Mouse (Mus musculus): Measurements from ENCODE around the gene Dzip1l. TPM values are rescaled to one million over a fixed set of nuclear protein-coding genes. Genes with fewer than 3 reads are reported as not detected.
A peak's percentile ranks its signal among the peaks of the same experiment; 100 is the strongest.

Gene Dzip1l
- polyA plus RNA-seq, 1 experiment from 2014 or later: 9.9 TPM

DNA sequence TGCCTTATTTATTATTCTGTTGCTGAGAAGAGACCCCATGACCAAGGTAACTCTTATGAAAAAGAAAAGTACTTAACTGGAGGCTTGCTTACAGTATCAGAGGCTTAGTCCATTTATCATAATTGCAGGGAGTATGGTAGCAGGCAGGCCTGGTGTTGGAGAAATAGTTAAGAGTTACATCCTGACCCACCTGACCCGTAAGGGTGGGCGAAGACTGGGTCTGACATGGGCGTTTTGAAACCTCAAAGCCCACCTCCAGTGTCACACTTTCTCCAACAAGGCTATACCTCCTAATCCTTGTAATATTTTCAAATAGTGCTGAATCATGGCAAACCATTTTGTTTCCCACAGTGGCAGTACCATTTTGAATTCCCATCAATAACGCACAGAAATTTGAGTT lies 715 bp upstream of the Dzip1l start:
- Histone ChIP-seq H3K9me3 (no peaks in the 10 kb centered on the region), H3K4me2 (peak overlapping the region; percentile 80), H3K36me3 (no peaks in the 10 kb centered on the region), H3K9ac (peak overlapping the region; percentile 68; the same call in 1 of the 2 replicates), H3K4me1 (replicated peaks) (peaks cover 33% of the 10 kb centered on the region), H3K4me3 (peak overlapping the region; percentile 64), H3K27me3 (no peaks in the 10 kb centered on the region), H3K27ac (replicated peaks) (peak overlapping the region; percentile 87)
- ATAC-seq (ENCODE audit: low FRiP score, low read depth): no peak
- 61% methylated on average over 4 of the region's 4 CpGs for WGBS

DNA sequence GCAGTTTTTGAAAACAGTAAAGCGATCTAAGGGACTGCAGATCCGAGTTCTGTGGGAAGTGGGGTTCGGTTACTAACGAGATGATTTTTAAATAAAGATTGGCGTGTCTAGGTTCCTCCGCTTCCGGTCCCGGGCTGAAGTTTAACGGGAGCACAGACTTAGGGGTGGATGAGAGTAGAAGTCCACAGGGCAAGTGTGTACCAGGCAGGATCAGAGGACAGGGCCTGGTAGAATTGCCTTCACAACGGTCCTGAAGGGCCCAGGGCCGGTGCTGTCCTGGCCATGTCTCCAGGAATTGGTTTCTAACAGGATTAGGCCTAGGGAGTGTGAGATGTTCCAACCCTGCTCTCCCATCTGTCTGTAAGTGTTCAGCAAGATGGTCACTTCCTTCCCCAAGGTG lies 775 bp downstream of the Dzip1l start:
- peak overlapping the region; percentile 87 for H3K27ac ChIP-seq (replicated peaks)
- H3K36me3 ChIP-seq: no peaks in the 10 kb centered on the region
- H3K27me3 ChIP-seq: no peaks in the 10 kb centered on the region
- ATAC-seq (ENCODE audit: low FRiP score, low read depth): peak; percentile 12; the same call in 1 of the 2 replicates
- peaks cover 33% of the 10 kb centered on the region for H3K4me1 ChIP-seq (replicated peaks)
- H3K9ac ChIP-seq: peak overlapping the region; percentile 68
- peak overlapping the region; percentile 80 for H3K4me2 ChIP-seq
- H3K9me3 ChIP-seq: no peaks in the 10 kb centered on the region
- H3K4me3 ChIP-seq: peak overlapping the region; percentile 64
- 1% methylated on average over 11 of the region's 11 CpGs for WGBS

- H3K9me3 ChIP-seq: no peaks in the 10 kb centered on the region
- H3K9ac ChIP-seq: peak overlapping the region; percentile 68
- peak overlapping the region; percentile 80 for H3K4me2 ChIP-seq
- no peaks in the 10 kb centered on the region for H3K36me3 ChIP-seq
- peak overlapping the region; percentile 87 for H3K27ac ChIP-seq (replicated peaks)
- H3K27me3 ChIP-seq: no peaks in the 10 kb centered on the region
- 43% methylated on average over 9 of the region's 9 CpGs for WGBS
- H3K4me1 ChIP-seq (replicated peaks): peaks cover 33% of the 10 kb centered on the region
- ATAC-seq (ENCODE audit: low FRiP score, low read depth): no peak
- peak overlapping the region; percentile 64 for H3K4me3 ChIP-seq
Observed at GRCm38 (mm10) chr9:99630528-99631125, 1.3 kb downstream of the Dzip1l start.

DNA sequence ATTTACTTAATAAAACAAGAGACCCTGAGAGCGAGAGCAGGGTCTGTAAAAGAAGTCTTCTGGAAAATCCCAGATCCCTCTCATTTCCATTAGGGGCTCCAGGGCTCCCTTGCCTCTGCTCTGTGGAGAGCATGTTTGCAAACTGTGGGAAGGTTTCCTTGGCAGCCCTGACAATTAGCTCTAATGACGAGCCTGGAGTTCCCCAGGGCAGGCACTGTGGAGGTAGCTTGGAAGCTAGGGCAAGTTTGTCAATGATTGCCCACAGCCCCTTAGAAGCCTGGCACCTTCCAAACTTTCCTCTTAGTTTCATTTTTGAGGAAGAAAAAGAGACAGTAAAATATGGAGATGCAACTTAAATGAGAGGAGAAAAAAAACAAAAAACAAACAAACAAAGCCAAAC lies 2.5 kb downstream of the Dzip1l start:
- WGBS: 22% methylated on average over 2 of the region's 2 CpGs
- no peaks in the 10 kb centered on the region for H3K9me3 ChIP-seq
- H3K27ac ChIP-seq (replicated peaks): peak overlapping the region; percentile 58
- peak overlapping the region; percentile 47 for H3K4me2 ChIP-seq
- no peak for ATAC-seq (ENCODE audit: low FRiP score, low read depth)
- H3K4me1 ChIP-seq (replicated peaks): peaks cover 33% of the 10 kb centered on the region
- H3K9ac ChIP-seq: no peak overlapping the region
- no peaks in the 10 kb centered on the region for H3K27me3 ChIP-seq
- H3K4me3 ChIP-seq: peak overlapping the region; percentile 16
- no peaks in the 10 kb centered on the region for H3K36me3 ChIP-seq

DNA sequence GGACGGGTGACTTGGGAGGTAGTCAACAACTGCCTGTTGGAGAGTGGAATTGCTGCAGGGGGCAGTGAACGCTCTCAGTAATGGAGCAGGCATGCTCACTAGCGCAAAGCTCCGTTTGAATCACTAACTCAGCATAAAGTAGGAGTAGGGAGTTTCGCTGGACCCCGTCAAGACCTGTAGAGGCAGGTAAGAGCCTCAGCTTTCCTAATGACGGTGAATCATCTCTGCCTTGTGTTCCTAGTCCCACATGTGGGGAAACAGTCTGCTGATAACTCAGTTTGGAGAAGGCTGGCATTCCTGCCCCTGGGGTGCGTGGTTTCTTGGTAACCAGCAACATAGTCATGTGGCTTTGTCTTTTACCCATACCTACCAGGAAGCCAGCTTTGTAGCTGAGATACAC lies 3.0 kb downstream of the Dzip1l start:
- no peak for ATAC-seq (ENCODE audit: low FRiP score, low read depth)
- Histone ChIP-seq H3K27ac (replicated peaks) (peak overlapping the region; percentile 58), H3K27me3 (no peaks in the 10 kb centered on the region), H3K4me2 (peak overlapping the region; percentile 47), H3K9ac (no peak overlapping the region), H3K4me3 (peak overlapping the region; percentile 16), H3K4me1 (replicated peaks) (peaks cover 33% of the 10 kb centered on the region), H3K9me3 (no peaks in the 10 kb centered on the region), H3K36me3 (no peaks in the 10 kb centered on the region)
- 18% methylated on average over 8 of the region's 8 CpGs for WGBS

- 0 out of 2 replicates have a peak, but pooled peaks have one; percentile 47 for ATAC-seq (ENCODE audit: low FRiP score, low read depth)
- 79% methylated on average over 1 of the region's 1 CpGs for WGBS
- H3K36me3 ChIP-seq: 0 out of 2 replicates have a peak, but pooled peaks cover 3% of the 10 kb centered on the region
- no peak overlapping the region for H3K27ac ChIP-seq (replicated peaks)
- no peak overlapping the region for H3K9ac ChIP-seq
- H3K4me3 ChIP-seq: no peak overlapping the region
- no peaks in the 10 kb centered on the region for H3K9me3 ChIP-seq
- H3K27me3 ChIP-seq: no peaks in the 10 kb centered on the region
- H3K4me1 ChIP-seq (replicated peaks): peaks cover 8% of the 10 kb centered on the region
- no peak overlapping the region for H3K4me2 ChIP-seq
Observed at GRCm38 (mm10) chr9:99636776-99637175, 7.5 kb downstream of the Dzip1l start.

DNA sequence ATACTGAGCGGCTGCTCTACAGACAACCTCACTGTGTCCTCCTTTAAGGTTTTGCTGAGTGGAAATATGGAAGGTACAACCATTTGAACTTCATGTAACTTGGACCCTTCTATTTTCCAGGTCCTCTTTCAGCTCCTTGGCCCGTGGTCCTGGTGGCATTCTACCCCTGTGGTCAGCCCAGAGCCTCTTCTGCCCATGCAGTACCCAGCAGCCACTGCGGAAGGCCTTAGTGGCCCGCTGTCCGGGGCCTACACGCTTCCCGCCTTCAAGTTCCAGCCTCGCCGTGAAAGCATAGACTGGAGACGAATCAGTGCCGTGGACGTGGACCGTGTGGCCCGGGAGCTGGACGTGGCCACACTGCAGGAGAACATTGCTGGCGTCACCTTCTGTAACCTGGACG lies 7.9 kb downstream of the Dzip1l start:
- H3K4me2 ChIP-seq: no peak overlapping the region
- no peak overlapping the region for H3K27ac ChIP-seq (replicated peaks)
- peaks cover 3% of the 10 kb centered on the region for H3K4me1 ChIP-seq (replicated peaks)
- H3K36me3 ChIP-seq: 0 out of 2 replicates have a peak, but pooled peaks cover 6% of the 10 kb centered on the region
- ATAC-seq (ENCODE audit: low FRiP score, low read depth): no peak
- no peaks in the 10 kb centered on the region for H3K9me3 ChIP-seq
- no peak overlapping the region for H3K9ac ChIP-seq
- no peaks in the 10 kb centered on the region for H3K27me3 ChIP-seq
- no peak overlapping the region for H3K4me3 ChIP-seq
- WGBS: 96% methylated on average over 17 of the region's 17 CpGs

DNA sequence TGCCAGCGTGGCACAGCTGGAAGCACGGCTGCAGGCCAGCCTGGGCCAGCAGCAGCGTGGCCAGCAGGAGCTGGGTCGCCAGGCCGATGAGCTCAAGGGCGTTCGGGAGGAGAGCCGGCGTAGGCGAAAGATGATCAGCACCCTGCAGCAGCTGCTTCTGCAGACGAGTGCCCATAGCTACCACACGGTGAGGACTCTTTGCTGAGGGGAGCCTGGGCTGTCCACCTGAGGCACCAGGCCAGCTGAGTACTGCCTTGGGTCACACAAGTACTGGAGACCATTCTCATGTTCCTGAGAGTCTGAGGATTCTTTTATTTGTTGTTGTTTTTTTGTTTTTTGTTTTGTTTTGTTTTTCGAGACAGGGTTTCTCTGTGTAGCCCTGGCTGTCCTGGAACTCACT lies 8.4 kb downstream of the Dzip1l start:
- Histone ChIP-seq H3K9me3 (no peaks in the 10 kb centered on the region), H3K4me2 (no peak overlapping the region), H3K9ac (no peak overlapping the region), H3K4me3 (no peak overlapping the region), H3K27ac (replicated peaks) (no peak overlapping the region), H3K4me1 (replicated peaks) (no peaks in the 10 kb centered on the region), H3K27me3 (no peaks in the 10 kb centered on the region), H3K36me3 (0 out of 2 replicates have a peak, but pooled peaks cover 6% of the 10 kb centered on the region)
- ATAC-seq (ENCODE audit: low FRiP score, low read depth): no peak
- 97% methylated on average over 13 of the region's 13 CpGs for WGBS

GRCm38 (mm10) chr9:99639957-99640356 lies 10.7 kb downstream of the Dzip1l start:
- Histone ChIP-seq H3K27ac (replicated peaks) (no peak overlapping the region), H3K4me1 (replicated peaks) (no peaks in the 10 kb centered on the region), H3K4me2 (no peak overlapping the region), H3K4me3 (no peak overlapping the region), H3K36me3 (0 out of 2 replicates have a peak, but pooled peaks cover 6% of the 10 kb centered on the region), H3K9ac (no peak overlapping the region), H3K27me3 (no peaks in the 10 kb centered on the region), H3K9me3 (no peaks in the 10 kb centered on the region)
- ATAC-seq (ENCODE audit: low FRiP score, low read depth): no peak
- WGBS: 90% methylated on average over 5 of the region's 5 CpGs

DNA sequence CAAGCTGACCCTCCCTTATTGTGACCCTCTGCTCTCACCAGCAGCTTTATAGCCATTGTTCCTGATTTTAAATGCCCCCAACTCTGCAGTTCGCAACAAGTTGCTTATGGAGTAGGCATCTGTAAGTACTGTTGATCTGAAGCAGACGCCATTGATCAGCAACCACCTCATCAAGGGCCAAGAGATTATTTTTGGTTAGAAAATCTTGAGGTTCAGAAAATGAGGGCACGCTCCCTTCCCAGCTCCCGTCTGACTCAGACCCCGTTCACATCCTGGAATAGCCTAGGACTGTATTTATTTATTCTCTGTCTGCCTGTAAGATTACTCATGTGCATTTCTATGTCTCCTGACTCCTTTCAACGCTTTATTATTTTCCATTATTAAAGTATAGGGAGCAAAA lies 16.1 kb downstream of the Dzip1l start:
- no peak overlapping the region for H3K4me2 ChIP-seq
- no peak overlapping the region for H3K27ac ChIP-seq (replicated peaks)
- H3K4me3 ChIP-seq: no peak overlapping the region
- no peak for ATAC-seq (ENCODE audit: low FRiP score, low read depth)
- peaks cover 20% of the 10 kb centered on the region; the same call in 1 of the 2 replicates for H3K36me3 ChIP-seq
- no peak overlapping the region for H3K9ac ChIP-seq
- 89% methylated on average over 6 of the region's 6 CpGs for WGBS
- H3K4me1 ChIP-seq (replicated peaks): no peaks in the 10 kb centered on the region
- no peaks in the 10 kb centered on the region for H3K27me3 ChIP-seq
- no peaks in the 10 kb centered on the region for H3K9me3 ChIP-seq

- H3K36me3 ChIP-seq: peaks cover 26% of the 10 kb centered on the region; the same call in 1 of the 2 replicates
- no peak overlapping the region for H3K4me3 ChIP-seq
- H3K27me3 ChIP-seq: no peaks in the 10 kb centered on the region
- no peak overlapping the region for H3K4me2 ChIP-seq
- no peak overlapping the region for H3K9ac ChIP-seq
- no peaks in the 10 kb centered on the region for H3K4me1 ChIP-seq (replicated peaks)
- 93% methylated on average over 6 of the region's 6 CpGs for WGBS
- no peak for ATAC-seq (ENCODE audit: low FRiP score, low read depth)
- H3K9me3 ChIP-seq: no peaks in the 10 kb centered on the region
- H3K27ac ChIP-seq (replicated peaks): no peak overlapping the region
Observed at GRCm38 (mm10) chr9:99646102-99646501, 16.8 kb downstream of the Dzip1l start.

DNA sequence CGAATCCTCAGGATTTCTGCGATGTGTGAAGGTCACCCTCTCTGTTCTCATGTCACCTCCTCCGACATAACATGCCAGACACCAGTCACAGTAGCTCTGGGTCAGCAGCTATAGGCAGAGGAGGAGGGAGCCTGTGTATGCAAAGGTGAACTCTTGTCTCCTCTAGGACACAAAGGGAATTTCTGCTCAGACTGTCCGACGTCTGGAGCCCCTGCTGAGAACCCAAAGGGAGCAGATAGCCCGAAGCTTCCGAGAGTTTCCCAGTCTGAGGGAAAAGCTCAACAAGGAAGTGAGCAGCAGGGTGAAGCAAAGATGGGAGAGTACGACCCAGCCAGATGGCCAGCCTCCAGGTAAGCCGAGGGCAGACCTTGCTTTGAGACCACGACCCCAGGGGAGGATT lies 31.5 kb downstream of the Dzip1l start:
- Histone ChIP-seq H3K36me3 (no peaks in the 10 kb centered on the region), H3K9ac (no peak overlapping the region), H3K4me1 (replicated peaks) (no peaks in the 10 kb centered on the region), H3K27ac (replicated peaks) (no peak overlapping the region), H3K4me3 (no peak overlapping the region), H3K9me3 (no peaks in the 10 kb centered on the region), H3K4me2 (no peak overlapping the region), H3K27me3 (no peaks in the 10 kb centered on the region)
- 72% methylated on average over 10 of the region's 10 CpGs for WGBS
- ATAC-seq (ENCODE audit: low FRiP score, low read depth): no peak
